Mouse (Mus musculus): ENCODE data around the gene Spsb1. TPM values are rescaled to one million over a fixed set of nuclear protein-coding genes. Genes with fewer than 3 reads are reported as not detected.

The Spsb1 gene
- polyA plus RNA-seq, 1 experiment, result 3.9 TPM

GRCm38 (mm10) chr4:149932108-149932815 lies 22.6 kb downstream of the Spsb1 start:
- WGBS, result 79% methylated on average over 9 of the region's 9 CpGs
- H3K4me1 ChIP-seq (ENCODE audit: control insufficient read depth, insufficient read depth, low read length), result no peaks in the 10 kb centered on the region

GRCm38 (mm10) chr4:149930755-149931154 lies 24.1 kb downstream of the Spsb1 start:
- H3K27ac ChIP-seq (ENCODE audit: control insufficient read depth, insufficient read depth, low read depth, low read length, poor library complexity), result no peak overlapping the region
- TF ChIP-seq CTCF (IDR thresholded peaks at IDR 0.05; ENCODE audit: control insufficient read depth, insufficient read depth, low read length) (no peak), POLR2A (IDR thresholded peaks at IDR 0.05; ENCODE audit: borderline replicate concordance, control insufficient read depth, low read depth, low read length) (no peak)
- H3K4me1 ChIP-seq (ENCODE audit: control insufficient read depth, insufficient read depth, low read length), result no peaks in the 10 kb centered on the region
- H3K4me3 ChIP-seq (replicated peaks; ENCODE audit: control insufficient read depth, low read depth, low read length), result no peak overlapping the region
- 76% methylated on average over 3 of the region's 3 CpGs for WGBS

More at GRCm38 (mm10) chr4:149932108-149932815, 22.6 kb downstream of the Spsb1 start:
- no peak for TF ChIP-seq POLR2A (IDR thresholded peaks at IDR 0.05; ENCODE audit: borderline replicate concordance, control insufficient read depth, low read depth, low read length)
- no peak for TF ChIP-seq CTCF (IDR thresholded peaks at IDR 0.05; ENCODE audit: control insufficient read depth, insufficient read depth, low read length)
- Histone ChIP-seq H3K4me3 (replicated peaks; ENCODE audit: control insufficient read depth, low read depth, low read length) (no peak overlapping the region), H3K27ac (ENCODE audit: control insufficient read depth, insufficient read depth, low read depth, low read length, poor library complexity) (no peak overlapping the region)

GRCm38 (mm10) chr4:149923014-149923413 lies 31.8 kb downstream of the Spsb1 start:
- Histone ChIP-seq H3K27ac (ENCODE audit: control insufficient read depth, insufficient read depth, low read depth, low read length, poor library complexity) (no peak overlapping the region), H3K4me3 (replicated peaks; ENCODE audit: control insufficient read depth, low read depth, low read length) (no peak overlapping the region), H3K4me1 (ENCODE audit: control insufficient read depth, insufficient read depth, low read length) (no peaks in the 10 kb centered on the region)
- TF ChIP-seq CTCF (IDR thresholded peaks at IDR 0.05; ENCODE audit: control insufficient read depth, insufficient read depth, low read length) (no peak), POLR2A (IDR thresholded peaks at IDR 0.05; ENCODE audit: borderline replicate concordance, control insufficient read depth, low read depth, low read length) (no peak)
- WGBS, result 80% methylated on average over 4 of the region's 5 CpGs

GRCm38 (mm10) chr4:149922121-149922718 lies 32.6 kb downstream of the Spsb1 start:
- TF ChIP-seq POLR2A (IDR thresholded peaks at IDR 0.05; ENCODE audit: borderline replicate concordance, control insufficient read depth, low read depth, low read length), result no peak
- TF ChIP-seq CTCF (IDR thresholded peaks at IDR 0.05; ENCODE audit: control insufficient read depth, insufficient read depth, low read length), result no peak
- Histone ChIP-seq H3K27ac (ENCODE audit: control insufficient read depth, insufficient read depth, low read depth, low read length, poor library complexity) (no peak overlapping the region), H3K4me3 (replicated peaks; ENCODE audit: control insufficient read depth, low read depth, low read length) (no peak overlapping the region), H3K4me1 (ENCODE audit: control insufficient read depth, insufficient read depth, low read length) (no peaks in the 10 kb centered on the region)
- WGBS, result 66% methylated on average over 14 of the region's 14 CpGs

- no peak for TF ChIP-seq POLR2A (IDR thresholded peaks at IDR 0.05; ENCODE audit: borderline replicate concordance, control insufficient read depth, low read depth, low read length)
- Histone ChIP-seq H3K27ac (ENCODE audit: control insufficient read depth, insufficient read depth, low read depth, low read length, poor library complexity) (no peak overlapping the region), H3K4me1 (ENCODE audit: control insufficient read depth, insufficient read depth, low read length) (no peaks in the 10 kb centered on the region), H3K4me3 (replicated peaks; ENCODE audit: control insufficient read depth, low read depth, low read length) (no peak overlapping the region)
- 74% methylated on average over 12 of the region's 12 CpGs for WGBS
These were observed 34.0 kb downstream of the Spsb1 start for GRCm38 (mm10) chr4:149920886-149921285.

- 68% methylated on average over 15 of the region's 15 CpGs for WGBS
- no peak overlapping the region for H3K27ac ChIP-seq (ENCODE audit: control insufficient read depth, insufficient read depth, low read depth, low read length, poor library complexity)
- H3K4me3 ChIP-seq (replicated peaks; ENCODE audit: control insufficient read depth, low read depth, low read length), result no peak overlapping the region
- no peaks in the 10 kb centered on the region for H3K4me1 ChIP-seq (ENCODE audit: control insufficient read depth, insufficient read depth, low read length)
- TF ChIP-seq POLR2A (IDR thresholded peaks at IDR 0.05; ENCODE audit: borderline replicate concordance, control insufficient read depth, low read depth, low read length) (no peak), CTCF (IDR thresholded peaks at IDR 0.05; ENCODE audit: control insufficient read depth, insufficient read depth, low read length) (no peak)
These were observed 36.3 kb downstream of the Spsb1 start for GRCm38 (mm10) chr4:149918455-149919070.

GRCm38 (mm10) chr4:149916831-149917230 lies 38.0 kb downstream of the Spsb1 start:
- peaks cover 2% of the 10 kb centered on the region; the same call in 1 of the 2 replicates for H3K4me1 ChIP-seq (ENCODE audit: control insufficient read depth, insufficient read depth, low read length)
- no peak overlapping the region for H3K27ac ChIP-seq (ENCODE audit: control insufficient read depth, insufficient read depth, low read depth, low read length, poor library complexity)
- 58% methylated on average over 3 of the region's 3 CpGs for WGBS
- TF ChIP-seq POLR2A (IDR thresholded peaks at IDR 0.05; ENCODE audit: borderline replicate concordance, control insufficient read depth, low read depth, low read length) (no peak), CTCF (IDR thresholded peaks at IDR 0.05; ENCODE audit: control insufficient read depth, insufficient read depth, low read length) (no peak)
- no peak overlapping the region for H3K4me3 ChIP-seq (replicated peaks; ENCODE audit: control insufficient read depth, low read depth, low read length)

GRCm38 (mm10) chr4:149913709-149914370 lies 41.0 kb downstream of the Spsb1 start:
- TF ChIP-seq POLR2A (IDR thresholded peaks at IDR 0.05; ENCODE audit: borderline replicate concordance, control insufficient read depth, low read depth, low read length) (no peak), CTCF (IDR thresholded peaks at IDR 0.05; ENCODE audit: control insufficient read depth, insufficient read depth, low read length) (no peak)
- 81% methylated on average over 7 of the region's 7 CpGs for WGBS
- Histone ChIP-seq H3K4me1 (ENCODE audit: control insufficient read depth, insufficient read depth, low read length) (peaks cover 4% of the 10 kb centered on the region; the same call in 1 of the 2 replicates), H3K4me3 (replicated peaks; ENCODE audit: control insufficient read depth, low read depth, low read length) (no peak overlapping the region), H3K27ac (ENCODE audit: control insufficient read depth, insufficient read depth, low read depth, low read length, poor library complexity) (no peak overlapping the region)

All from bone marrow, adult 2 months (tissue).